Mouse (Mus musculus) yolk sac, embryonic 10.5 days (tissue): ENCODE data around the gene Egfem1.

Experiments used
- DNase-seq: peaks from one replicate; pipeline ENCODE4 v3.0.0-alpha.2; 2017; ENCODE audit warnings: low spot score

Egfem1 gene

GRCm38 (mm10) chr3:29081952-29082295 lies at the start of gene Egfem1:
Egfem1 (plus strand) TSS chr3:29082023.
- DNase-seq: peak; percentile 7

GRCm38 (mm10) chr3:29033107-29033506 lies 48.7 kb upstream of the Egfem1 start:
- DNase-seq: no peak

GRCm38 (mm10) chr3:29036146-29036545 lies 45.7 kb upstream of the Egfem1 start:
- no peak for DNase-seq

GRCm38 (mm10) chr3:29036620-29037019 lies 45.2 kb upstream of the Egfem1 start:
- DNase-seq: no peak

GRCm38 (mm10) chr3:29040064-29040463 lies 41.8 kb upstream of the Egfem1 start:
- no peak for DNase-seq

- DNase-seq: no peak
These were observed 35.5 kb upstream of the Egfem1 start for GRCm38 (mm10) chr3:29046281-29046680.

DNA sequence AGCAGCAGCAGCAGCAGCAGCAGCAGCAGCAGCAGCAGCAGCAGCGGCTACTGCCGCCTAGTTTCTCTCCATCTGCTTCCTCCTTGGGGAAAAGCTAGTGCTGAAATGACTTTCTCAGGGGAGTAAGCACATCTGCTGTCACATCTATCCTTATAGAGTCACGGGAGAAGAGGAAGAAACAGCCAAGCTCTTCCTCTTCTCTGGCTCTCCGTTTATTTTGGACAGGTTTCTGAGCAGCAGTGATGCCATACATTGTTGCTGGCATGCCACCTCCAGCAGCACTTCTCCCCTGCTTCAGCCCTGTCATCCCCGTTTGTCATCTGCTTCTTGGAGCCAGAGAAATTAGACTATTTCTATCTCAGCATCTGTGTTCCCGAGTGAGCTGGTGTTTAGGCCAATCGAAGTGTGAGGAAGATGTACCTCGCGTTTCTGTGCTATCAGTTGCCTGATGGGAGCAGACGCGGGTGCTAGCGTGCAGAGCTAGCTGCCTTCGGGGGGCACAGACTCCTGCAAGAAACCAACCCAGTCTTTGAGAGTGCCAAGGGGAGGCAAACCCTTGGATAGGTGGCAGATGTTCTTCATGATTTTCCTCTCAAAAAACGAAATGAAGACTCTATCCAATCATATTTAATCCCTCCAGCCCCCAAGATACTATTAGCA lies 34.4 kb upstream of the Egfem1 start:
- DNase-seq: no peak

DNA sequence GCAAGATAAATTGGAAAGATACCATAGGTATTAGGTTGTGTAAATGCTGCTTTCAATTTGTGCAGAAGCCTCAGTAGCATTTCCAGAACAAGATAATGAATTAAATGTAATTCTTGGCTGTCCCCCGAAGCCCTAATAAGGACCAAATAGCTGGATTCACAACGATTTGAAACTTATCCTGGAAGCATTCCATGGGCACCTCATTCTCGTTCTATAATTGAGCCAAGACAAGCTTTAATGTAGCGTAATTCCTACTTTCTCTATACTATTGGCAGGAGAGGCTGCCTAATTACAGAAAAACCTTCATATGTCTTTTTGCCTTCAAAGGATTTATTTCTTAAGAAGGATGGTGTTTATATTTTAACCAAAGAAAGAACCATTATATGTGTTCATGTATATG lies 18.7 kb upstream of the Egfem1 start:
- DNase-seq: no peak

- no peak for DNase-seq
These were observed 13.3 kb upstream of the Egfem1 start for GRCm38 (mm10) chr3:29068428-29069098.

- no peak for DNase-seq
These were observed 10.5 kb upstream of the Egfem1 start for GRCm38 (mm10) chr3:29071315-29071714.

DNA sequence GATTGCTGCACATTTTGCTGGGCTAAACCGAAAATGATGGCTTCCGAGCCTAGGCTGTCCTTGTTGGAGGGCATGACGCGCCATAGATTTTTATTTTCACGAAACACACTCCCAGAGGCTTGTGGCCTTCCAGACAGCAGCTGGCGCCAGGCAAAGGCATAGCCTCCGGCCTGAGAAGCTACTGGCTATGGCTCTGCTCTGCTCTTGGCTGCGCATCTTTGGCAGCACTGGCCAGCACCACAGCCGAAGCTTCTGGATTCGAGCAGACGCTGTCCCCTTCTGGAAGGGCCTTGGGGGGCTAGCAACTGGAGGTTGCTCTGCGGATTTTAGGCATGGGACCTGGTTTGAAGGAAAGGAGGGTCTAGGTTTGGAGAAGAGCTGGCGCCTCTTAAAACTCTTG lies 306 bp upstream of the Egfem1 start:
- no peak for DNase-seq

GRCm38 (mm10) chr3:29082296-29082995 lies 623 bp downstream of the Egfem1 start:
- DNase-seq: peak; percentile 13

- DNase-seq: no peak
These were observed 1.1 kb downstream of the Egfem1 start for GRCm38 (mm10) chr3:29082996-29083350.

- no peak for DNase-seq
These were observed 16.6 kb downstream of the Egfem1 start for GRCm38 (mm10) chr3:29098467-29098866.

GRCm38 (mm10) chr3:29106016-29106723 lies 24.3 kb downstream of the Egfem1 start:
- DNase-seq: no peak

GRCm38 (mm10) chr3:29107134-29107533 lies 25.3 kb downstream of the Egfem1 start:
- no peak for DNase-seq

GRCm38 (mm10) chr3:29110321-29110720 lies 28.5 kb downstream of the Egfem1 start:
- no peak for DNase-seq

DNA sequence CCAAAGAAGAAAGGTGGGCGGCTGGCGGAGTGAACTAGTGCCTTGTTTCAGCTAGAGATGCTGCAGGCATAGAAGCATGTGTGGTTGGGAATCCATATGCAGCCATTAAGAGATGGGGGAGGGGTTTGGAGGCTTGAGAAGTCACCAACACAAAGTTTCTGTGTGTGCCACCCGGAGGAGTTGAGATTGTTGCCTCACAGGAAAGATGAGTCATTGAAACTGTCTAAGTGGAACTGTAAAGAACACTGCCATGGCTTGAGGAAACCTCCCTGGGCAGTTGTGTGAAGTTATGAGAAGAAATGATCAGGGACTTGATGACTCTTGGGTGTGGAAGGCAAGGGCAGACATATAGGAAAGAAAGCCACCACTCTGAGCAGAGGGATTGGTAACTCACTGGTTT lies 32.7 kb downstream of the Egfem1 start:
- no peak for DNase-seq

GRCm38 (mm10) chr3:29117379-29117778 lies 35.6 kb downstream of the Egfem1 start:
- DNase-seq: no peak

DNA sequence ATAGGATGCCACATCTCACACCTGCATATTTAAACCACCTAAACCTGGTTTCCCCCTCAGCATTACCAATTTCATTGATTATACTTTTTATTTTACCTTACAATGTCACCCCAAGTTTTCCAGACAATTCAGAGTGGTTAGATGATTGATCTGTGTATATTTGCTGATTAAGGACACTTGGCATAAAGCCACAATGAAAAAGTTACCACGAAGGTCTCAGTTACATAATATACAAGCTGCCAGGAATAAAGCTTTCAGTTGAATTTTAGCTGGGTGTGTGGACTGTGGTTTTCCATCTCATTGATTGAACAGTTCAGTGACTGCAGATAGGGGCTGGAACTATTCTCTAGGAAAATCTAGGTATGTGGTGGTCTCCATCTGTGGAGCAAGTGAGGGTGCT lies 40.7 kb downstream of the Egfem1 start:
- no peak for DNase-seq

- DNase-seq: no peak
These were observed 50.5 kb downstream of the Egfem1 start for GRCm38 (mm10) chr3:29132054-29132931.

GRCm38 (mm10) chr3:29134509-29134908 lies 52.7 kb downstream of the Egfem1 start:
- no peak for DNase-seq
